Mouse (Mus musculus): ENCODE data around the gene Myo3b.

GRCm38 (mm10) chr2:70094446-70094845, 55.5 kb downstream of the Myo3b start:
- TF ChIP-seq CTCF (IDR thresholded peaks at IDR 0.05; ENCODE audit: low read depth) (no peak), EP300 (IDR thresholded peaks at IDR 0.05; ENCODE audit: low read depth) (no peak)

All from liver, embryonic 14.5 days (tissue).